Mouse (Mus musculus) cortical plate, adult 2 months (tissue): ENCODE results near the gene Olfr901. TPM values are rescaled to one million over a fixed set of nuclear protein-coding genes. Genes with fewer than 3 reads are reported as not detected.
"Not testable (repeated sequence)": the region's sequence is repeated elsewhere in the genome, so short reads cannot be mapped to it uniquely, and the experiment has no call there.

Experiments used
- H3K27ac ChIP-seq: fragments of 200-500 bp; 2 replicates; pipeline ENCODE4 v1.5.1; 2012; ENCODE audit warnings: low read length, control low read depth, inconsistent platforms; ENCODE audit not compliant: insufficient read depth
- H3K4me1 ChIP-seq: fragments of 200-500 bp; 2 replicates; pipeline ENCODE4 v1.6.1; 2011; ENCODE audit warnings: low read length; ENCODE audit not compliant: control insufficient read depth, insufficient read depth
- H3K4me3 ChIP-seq: fragments of 200-500 bp; 2 replicates; pipeline ENCODE4 v1.5.1; 2011; ENCODE audit warnings: mild to moderate bottlenecking, low read length, control low read depth; ENCODE audit not compliant: insufficient read depth
- CTCF ChIP-seq: fragments of 200-500 bp; IDR thresholded peaks from 2 replicates; pipeline ENCODE4 v1.5.1; 2011; ENCODE audit warnings: mild to moderate bottlenecking, control low read depth, low read length; ENCODE audit not compliant: insufficient read depth; ENCODE audit errors: extremely low read depth
- POLR2A ChIP-seq: fragments of 200-500 bp; IDR thresholded peaks from 2 replicates; pipeline ENCODE4 v1.6.1; 2011; ENCODE audit warnings: mild to moderate bottlenecking, low read length, control low read depth; ENCODE audit not compliant: insufficient read depth; ENCODE audit errors: extremely low read depth
- polyA plus RNA-seq: library from polyadenylated mRNA; depleted of rRNA; stranded (reverse); fragments of >200 nt; gene quantifications from 2 replicates; pipeline ENCODE4 v1.2.3, GENCODE M21; 2012; rRNA removed

Gene Olfr901
- not detected in 2 replicates for polyA plus RNA-seq

DNA sequence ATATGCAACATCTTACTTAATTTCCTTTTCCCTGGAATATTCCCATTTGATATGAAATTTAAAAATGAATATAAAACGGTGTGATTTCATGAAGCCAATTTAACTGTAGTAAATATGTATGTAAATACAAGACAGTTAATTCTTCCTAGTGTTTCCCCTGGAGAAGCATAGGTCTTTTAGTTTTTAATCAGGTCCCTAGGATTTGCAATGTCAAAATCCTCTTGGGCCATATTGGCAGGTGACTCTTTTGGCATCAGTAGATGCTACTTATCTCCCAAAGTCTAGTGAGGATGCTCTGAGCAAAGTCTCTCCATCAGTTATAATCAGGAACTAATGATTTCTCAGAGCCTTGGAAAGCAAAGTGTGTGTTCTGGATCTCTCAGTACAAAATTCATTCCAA, at the start of gene Olfr901:
Gene Olfr901 (plus strand): TSS at position 301 of the 400 bp plus-strand sequence.
- Histone ChIP-seq H3K27ac (no peak within 1 kb of the TSS), H3K4me1 (no peaks in the 10 kb centered on the region), H3K4me3 (no peak within 1 kb of the TSS)
- TF ChIP-seq POLR2A: no peak
- TF ChIP-seq CTCF: no peak

DNA sequence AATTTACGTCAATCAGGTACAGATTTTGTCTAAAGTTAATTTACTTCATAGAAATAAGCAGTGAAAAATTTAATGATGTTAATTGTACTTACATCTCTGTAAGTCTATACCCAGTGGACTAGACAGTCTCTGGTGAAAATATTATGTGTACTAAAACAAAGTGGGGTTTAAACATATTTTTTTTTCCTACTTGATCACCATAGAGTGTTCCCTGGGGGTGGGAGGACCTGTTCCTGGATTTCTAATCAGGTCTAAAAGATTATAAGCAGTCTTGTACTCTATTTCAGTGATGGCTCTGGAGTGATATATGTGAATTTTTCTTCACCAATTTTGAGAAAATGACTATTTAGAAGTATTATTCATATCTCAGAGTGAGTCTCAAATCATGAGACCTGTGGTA, 27.9 kb upstream of the Olfr901 start, which contains the start of gene Olfr147:
Gene Olfr147 (plus strand): TSS at position 301 of the 400 bp plus-strand sequence.
- Histone ChIP-seq H3K4me1 (no peaks in the 10 kb centered on the region), H3K4me3 (no peak within 1 kb of the TSS), H3K27ac (no peak within 1 kb of the TSS)
- TF ChIP-seq CTCF: no peak
- no peak for TF ChIP-seq POLR2A

DNA sequence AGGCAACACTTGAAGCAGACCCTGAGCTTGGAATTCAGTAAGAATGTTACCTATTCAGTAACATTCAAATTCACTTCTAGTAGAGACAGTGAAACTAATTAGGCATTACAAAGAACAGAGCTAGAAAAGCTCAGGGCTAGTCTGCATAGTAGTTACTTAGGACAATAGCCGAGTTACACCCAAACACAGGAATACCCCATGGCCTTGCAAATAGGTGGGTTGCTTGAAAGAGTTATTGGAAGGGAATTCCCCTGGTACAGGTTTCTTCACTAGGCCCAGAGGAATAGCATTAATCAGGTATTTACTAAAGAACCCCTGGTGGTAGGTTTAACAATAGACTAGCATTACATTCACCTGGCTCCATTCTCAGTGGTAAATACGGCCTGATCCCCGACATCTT, 21.8 kb upstream of the Olfr901 start:
- not testable (repeated sequence) for H3K4me3 ChIP-seq, H3K27ac ChIP-seq, H3K4me1 ChIP-seq

DNA sequence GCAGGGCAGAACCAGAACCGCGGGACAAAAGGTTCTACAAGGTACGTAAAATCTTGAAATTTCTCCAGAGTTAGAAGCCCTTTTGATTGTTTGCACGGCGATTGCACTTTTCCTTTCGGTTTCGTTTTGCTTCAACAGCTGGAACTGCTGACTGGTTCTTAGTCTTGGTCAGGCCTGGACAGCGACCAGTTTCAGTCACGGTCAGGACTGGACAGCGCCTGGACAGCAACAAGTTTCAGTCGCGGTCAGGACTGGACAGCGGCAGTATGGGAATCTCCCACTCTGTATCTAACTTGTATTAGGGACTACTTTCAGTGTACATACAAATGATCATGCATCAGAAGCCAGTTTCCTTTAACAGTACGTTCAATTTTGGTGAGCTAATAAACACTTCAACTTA, 15.8 kb upstream of the Olfr901 start:
- H3K27ac ChIP-seq, H3K4me3 ChIP-seq, H3K4me1 ChIP-seq: not testable (repeated sequence)

DNA sequence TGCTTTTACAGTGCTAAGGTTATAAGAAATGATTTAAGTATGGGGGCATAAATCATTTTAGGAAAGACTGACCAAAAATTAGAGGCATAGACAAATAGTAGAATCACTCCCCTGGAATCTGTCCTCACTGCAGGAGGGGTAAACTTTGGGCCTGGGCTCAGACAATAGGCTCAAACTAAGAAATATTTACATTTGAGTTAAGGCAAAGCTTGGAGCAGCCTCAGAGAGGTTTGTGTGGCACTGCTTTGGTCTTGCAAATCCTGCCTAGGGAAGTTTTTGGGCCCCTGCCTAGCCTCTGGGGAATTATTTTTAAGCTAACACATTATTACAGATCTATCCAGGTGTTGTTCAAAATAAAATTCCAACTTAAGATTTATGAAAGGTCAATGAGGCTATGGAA, 5.5 kb upstream of the Olfr901 start:
- no peak overlapping the region for H3K4me3 ChIP-seq
- H3K4me1 ChIP-seq: no peaks in the 10 kb centered on the region
- no peak overlapping the region for H3K27ac ChIP-seq
- no peak for TF ChIP-seq CTCF
- TF ChIP-seq POLR2A: no peak

DNA sequence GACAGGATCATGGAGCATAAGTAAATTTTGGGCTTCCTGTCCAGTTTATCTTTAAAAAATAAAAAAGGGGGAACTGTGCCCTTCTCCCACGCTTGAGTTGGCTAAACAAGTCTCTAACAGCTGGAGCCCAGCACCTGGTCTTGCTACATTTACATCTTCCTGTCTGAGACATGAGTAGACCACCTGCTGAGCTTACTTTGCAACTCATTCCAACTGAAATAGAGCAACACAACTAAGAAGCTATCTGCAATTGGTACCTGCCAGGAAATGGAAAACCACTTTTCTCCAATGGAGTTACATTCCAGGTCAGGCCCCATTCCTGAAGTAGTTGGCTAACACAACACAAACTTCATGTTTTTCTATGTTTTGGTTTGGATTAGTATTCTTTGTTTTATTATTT, 2.2 kb upstream of the Olfr901 start:
- no peak for TF ChIP-seq CTCF
- no peak for TF ChIP-seq POLR2A
- Histone ChIP-seq H3K4me3 (no peak overlapping the region), H3K27ac (no peak overlapping the region), H3K4me1 (no peaks in the 10 kb centered on the region)

DNA sequence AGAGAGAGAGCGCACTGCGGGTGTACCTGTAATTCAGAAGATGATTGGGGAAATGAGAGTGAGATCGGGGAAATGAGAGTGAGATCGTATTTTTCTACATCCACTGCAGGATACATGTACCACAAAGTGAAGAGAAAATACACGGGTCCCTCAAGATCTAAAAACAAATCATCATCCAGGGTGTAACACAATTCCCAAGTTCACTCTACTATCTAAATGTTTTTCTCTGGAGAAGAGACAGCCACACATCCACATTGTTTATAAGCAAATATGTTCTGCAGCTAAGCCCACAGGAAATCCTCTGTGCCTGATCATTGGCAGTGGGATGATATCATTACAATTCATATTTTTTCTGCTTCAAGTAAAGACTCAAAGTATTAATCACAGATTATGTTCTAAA, 18.1 kb downstream of the Olfr901 start, which contains the start of gene Olfr902:
Gene Olfr902 (plus strand): TSS at position 301 of the 400 bp plus-strand sequence.
- Histone ChIP-seq H3K4me1 (no peaks in the 10 kb centered on the region), H3K27ac (no peak within 1 kb of the TSS), H3K4me3 (no peak within 1 kb of the TSS)
- TF ChIP-seq CTCF: no peak
- no peak for TF ChIP-seq POLR2A

DNA sequence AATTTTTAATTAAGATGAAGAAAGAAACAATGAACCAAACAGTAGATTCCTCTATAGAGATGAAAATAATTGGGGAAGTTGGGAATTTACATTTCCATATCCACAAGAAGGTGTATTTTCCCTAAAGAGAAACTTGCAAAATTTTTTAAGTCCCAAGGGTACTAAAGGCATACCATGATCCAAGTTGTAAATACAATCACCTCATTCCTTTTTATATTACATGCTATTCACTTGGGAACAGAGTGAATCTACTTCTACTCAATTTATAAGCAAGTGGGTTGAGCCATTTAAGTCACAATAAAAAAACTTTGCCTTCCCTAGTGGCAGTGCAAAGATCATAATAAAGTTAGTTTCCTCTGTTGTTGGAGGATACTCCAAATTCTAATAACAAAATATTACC, 33.6 kb downstream of the Olfr901 start, which contains the start of gene Olfr904:
Gene Olfr904 (plus strand): TSS at position 301 of the 400 bp plus-strand sequence.
- Histone ChIP-seq H3K4me3 (no peak within 1 kb of the TSS), H3K27ac (no peak within 1 kb of the TSS), H3K4me1 (no peaks in the 10 kb centered on the region)
- TF ChIP-seq POLR2A (no peak), CTCF (no peak)

DNA sequence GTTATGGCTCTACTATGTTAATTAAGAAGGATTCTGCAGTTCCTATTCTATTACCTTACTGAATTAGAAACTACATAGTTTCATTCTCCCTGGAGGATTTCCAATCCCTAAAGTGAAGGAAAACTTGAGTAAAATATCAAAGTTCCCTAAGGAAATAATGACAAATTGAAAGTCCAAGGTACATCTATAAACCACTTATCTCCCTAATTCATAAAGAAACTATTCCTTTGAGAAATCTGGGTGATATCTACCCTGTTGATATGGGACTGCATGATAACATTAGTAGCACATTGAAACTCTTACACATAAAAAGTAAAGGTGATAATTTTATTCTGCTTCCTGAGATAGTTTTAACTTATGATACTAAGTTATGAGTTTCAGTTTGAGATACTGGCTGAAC, 41.6 kb downstream of the Olfr901 start, which contains the start of gene Olfr905:
Gene Olfr905 (plus strand): TSS at position 301 of the 400 bp plus-strand sequence.
- H3K4me1 ChIP-seq: no peaks in the 10 kb centered on the region
- no peak within 1 kb of the TSS for H3K27ac ChIP-seq

More for the DNA sequence above, 41.6 kb downstream of the Olfr901 start, which contains the start of gene Olfr905:
- no peak for TF ChIP-seq CTCF
- TF ChIP-seq POLR2A: no peak
- no peak within 1 kb of the TSS for H3K4me3 ChIP-seq

Other genes starting within 250 kb of the Olfr901 start
- gene Olfr891, start 248.6 kb upstream of the Olfr901 start, polyA plus RNA-seq: not detected in 2 replicates
- not detected in 2 replicates for gene Olfr893, start 221.1 kb upstream of the Olfr901 start, polyA plus RNA-seq
- not detected in 2 replicates for gene Olfr894, start 211.4 kb upstream of the Olfr901 start, polyA plus RNA-seq
- not detected in 2 replicates for gene Olfr143, start 176.7 kb upstream of the Olfr901 start, polyA plus RNA-seq
- not detected in 2 replicates for gene Olfr895, start 161.6 kb upstream of the Olfr901 start, polyA plus RNA-seq
- not detected in 2 replicates for gene Olfr896-ps1, start 138.3 kb upstream of the Olfr901 start, polyA plus RNA-seq
- gene Olfr25, start 100.4 kb upstream of the Olfr901 start, polyA plus RNA-seq: not detected in 2 replicates
- not detected in 2 replicates for gene Olfr898, start 81.0 kb upstream of the Olfr901 start, polyA plus RNA-seq
- not detected in 2 replicates for gene Olfr250, start 62.6 kb upstream of the Olfr901 start, polyA plus RNA-seq
- not detected in 2 replicates for gene Olfr251, start 52.4 kb upstream of the Olfr901 start, polyA plus RNA-seq
- not detected in 2 replicates for gene Olfr147, start 27.8 kb upstream of the Olfr901 start, polyA plus RNA-seq
- gene Olfr902, start 18.2 kb downstream of the Olfr901 start, polyA plus RNA-seq: not detected in 2 replicates
- gene Olfr904, start 33.7 kb downstream of the Olfr901 start, polyA plus RNA-seq: not detected in 2 replicates
- not detected in 2 replicates for gene Olfr905, start 41.7 kb downstream of the Olfr901 start, polyA plus RNA-seq
- gene Olfr906, start 57.6 kb downstream of the Olfr901 start, polyA plus RNA-seq: not detected in 2 replicates
- gene Olfr907, start 66.3 kb downstream of the Olfr901 start, polyA plus RNA-seq: not detected in 2 replicates
- gene Olfr911-ps1, start 92.1 kb downstream of the Olfr901 start, polyA plus RNA-seq: not detected in 2 replicates
- not detected in 2 replicates for gene Olfr910, start 108.4 kb downstream of the Olfr901 start, polyA plus RNA-seq
- gene Olfr912, start 150.7 kb downstream of the Olfr901 start, polyA plus RNA-seq: not detected in 2 replicates
- not detected in 2 replicates for gene Olfr913, start 163.3 kb downstream of the Olfr901 start, polyA plus RNA-seq
- not detected in 2 replicates for gene Olfr914, start 175.6 kb downstream of the Olfr901 start, polyA plus RNA-seq
- gene Olfr916, start 230.4 kb downstream of the Olfr901 start, polyA plus RNA-seq: not detected in 2 replicates
- not detected in 2 replicates for gene Olfr917, start 236.4 kb downstream of the Olfr901 start, polyA plus RNA-seq
- gene Olfr918, start 245.1 kb downstream of the Olfr901 start, polyA plus RNA-seq: not detected in 2 replicates